Mouse (Mus musculus) urinary bladder, postnatal 10 days (tissue): ENCODE measurements around the gene Rcn3.
A peak's percentile ranks its signal among the peaks of the same experiment; 100 is the strongest.

ENCODE experiments used
- DNase-seq: peaks from one replicate; pipeline ENCODE4 v3.0.0; 2022; ENCODE audit warnings: low spot score

Rcn3 gene

GRCm38 (mm10) chr7:45073949-45074348, 18.1 kb downstream of the Rcn3 start:
- DNase-seq, result no peak

GRCm38 (mm10) chr7:45073171-45073707, 18.8 kb downstream of the Rcn3 start:
- no peak for DNase-seq

GRCm38 (mm10) chr7:45072230-45072629, 19.8 kb downstream of the Rcn3 start:
- DNase-seq, result no peak

- DNase-seq, result no peak
Observed at GRCm38 (mm10) chr7:45069671-45070070, 22.4 kb downstream of the Rcn3 start.

- DNase-seq, result no peak
Observed at GRCm38 (mm10) chr7:45068000-45068318, 24.1 kb downstream of the Rcn3 start.

GRCm38 (mm10) chr7:45067190-45067999, 24.6 kb downstream of the Rcn3 start:
- DNase-seq, result no peak

GRCm38 (mm10) chr7:45062239-45062835, 29.7 kb downstream of the Rcn3 start, which contains the start of the genes Nosip and Prrg2:
Gene Nosip (plus strand): TSS chr7:45062429.
Gene Prrg2 (minus strand): TSS chr7:45062677.
- DNase-seq, result peak; percentile 67

GRCm38 (mm10) chr7:45061532-45062075, 30.4 kb downstream of the Rcn3 start:
- no peak for DNase-seq

GRCm38 (mm10) chr7:45060632-45061122, 31.3 kb downstream of the Rcn3 start:
- DNase-seq, result no peak

GRCm38 (mm10) chr7:45058607-45059571, 33.1 kb downstream of the Rcn3 start:
- no peak for DNase-seq

- no peak for DNase-seq
Observed at GRCm38 (mm10) chr7:45056972-45057348, 35.1 kb downstream of the Rcn3 start.

- DNase-seq, result no peak
Observed at GRCm38 (mm10) chr7:45056329-45056971, 35.6 kb downstream of the Rcn3 start.

- DNase-seq, result peak; percentile 74
Observed at GRCm38 (mm10) chr7:45053931-45054510, 38.0 kb downstream of the Rcn3 start.

GRCm38 (mm10) chr7:45053117-45053930, 38.7 kb downstream of the Rcn3 start:
- no peak for DNase-seq

GRCm38 (mm10) chr7:45052862-45053116, 39.2 kb downstream of the Rcn3 start, which contains the start of gene Prr12:
Gene Prr12 (minus strand): TSS chr7:45052881.
- DNase-seq, result no peak

- no peak for DNase-seq
Observed at GRCm38 (mm10) chr7:45052181-45052861, 39.7 kb downstream of the Rcn3 start.

GRCm38 (mm10) chr7:45051601-45051974, 40.4 kb downstream of the Rcn3 start:
- no peak for DNase-seq

GRCm38 (mm10) chr7:45050945-45051600, 40.9 kb downstream of the Rcn3 start:
- no peak for DNase-seq
